Mouse (Mus musculus) c-Kit-positive CD71-negative TER-119-negative erythroid progenitor cells, embryonic 14.5 days (primary cell): Measurements from ENCODE around the gene Slc22a18.

ENCODE experiments used
- DNase-seq: peaks from one replicate; pipeline ENCODE4 v3.0.0-alpha.2; 2013; ENCODE audit warnings: low read depth

Slc22a18 gene

GRCm38 (mm10) chr7:143463865-143464415 is 9.6 kb upstream of the Slc22a18 start:
- DNase-seq, result peak; percentile 55

- no peak for DNase-seq
These were observed 8.6 kb upstream of the Slc22a18 start for GRCm38 (mm10) chr7:143464811-143465560.

- peak; percentile 58 for DNase-seq
These were observed 7.3 kb upstream of the Slc22a18 start for GRCm38 (mm10) chr7:143466099-143466677.

GRCm38 (mm10) chr7:143467714-143468113 is 5.8 kb upstream of the Slc22a18 start:
- no peak for DNase-seq

GRCm38 (mm10) chr7:143469946-143470345 is 3.6 kb upstream of the Slc22a18 start:
- DNase-seq, result peak; percentile 46

- DNase-seq, result no peak
These were observed 1.3 kb downstream of the Slc22a18 start for GRCm38 (mm10) chr7:143474811-143475210.

GRCm38 (mm10) chr7:143475876-143476275 is 2.3 kb downstream of the Slc22a18 start:
- no peak for DNase-seq

GRCm38 (mm10) chr7:143476702-143477335 is 3.3 kb downstream of the Slc22a18 start:
- DNase-seq, result no peak

- DNase-seq, result no peak
These were observed 4.3 kb downstream of the Slc22a18 start for GRCm38 (mm10) chr7:143477800-143478199.

- no peak for DNase-seq
These were observed 7.0 kb downstream of the Slc22a18 start for GRCm38 (mm10) chr7:143480498-143480897.

GRCm38 (mm10) chr7:143481806-143482387 is 8.4 kb downstream of the Slc22a18 start:
- no peak for DNase-seq

GRCm38 (mm10) chr7:143482541-143482940 is 9.0 kb downstream of the Slc22a18 start:
- no peak for DNase-seq

GRCm38 (mm10) chr7:143489735-143490134 is 16.2 kb downstream of the Slc22a18 start:
- DNase-seq, result no peak

GRCm38 (mm10) chr7:143493616-143494126 is 20.1 kb downstream of the Slc22a18 start:
- no peak for DNase-seq

- no peak for DNase-seq
These were observed 21.8 kb downstream of the Slc22a18 start for GRCm38 (mm10) chr7:143495104-143495961.

GRCm38 (mm10) chr7:143498584-143498983 is 25.0 kb downstream of the Slc22a18 start:
- no peak for DNase-seq

- no peak for DNase-seq
These were observed 27.4 kb downstream of the Slc22a18 start for GRCm38 (mm10) chr7:143500912-143501311.

GRCm38 (mm10) chr7:143501643-143502417 is 28.3 kb downstream of the Slc22a18 start:
- DNase-seq, result no peak

- no peak for DNase-seq
These were observed 29.1 kb downstream of the Slc22a18 start, which contains the start of gene Phlda2 for GRCm38 (mm10) chr7:143502418-143503200. TSS of gene Phlda2 (minus strand) at chr7:143503150.

- no peak for DNase-seq
These were observed 30.4 kb downstream of the Slc22a18 start for GRCm38 (mm10) chr7:143503926-143504325.
